Mouse (Mus musculus) forelimb bud, embryonic 11.5 days (tissue): Measurements from ENCODE around the gene Olfr9.
"Not testable (repeated sequence)": the region's sequence is repeated elsewhere in the genome, so short reads cannot be mapped to it uniquely, and the experiment has no call there.

Experiments used
- DNase-seq: peaks from one replicate; pipeline ENCODE4 v3.0.0-alpha.2; 2012; ENCODE audit warnings: low read depth, low spot score

Gene Olfr9

GRCm38 (mm10) chr10:128989131-128989530, at the start of gene Olfr9:
Olfr9 (plus strand) TSS chr10:128989431.
- not testable (repeated sequence) for DNase-seq

DNA sequence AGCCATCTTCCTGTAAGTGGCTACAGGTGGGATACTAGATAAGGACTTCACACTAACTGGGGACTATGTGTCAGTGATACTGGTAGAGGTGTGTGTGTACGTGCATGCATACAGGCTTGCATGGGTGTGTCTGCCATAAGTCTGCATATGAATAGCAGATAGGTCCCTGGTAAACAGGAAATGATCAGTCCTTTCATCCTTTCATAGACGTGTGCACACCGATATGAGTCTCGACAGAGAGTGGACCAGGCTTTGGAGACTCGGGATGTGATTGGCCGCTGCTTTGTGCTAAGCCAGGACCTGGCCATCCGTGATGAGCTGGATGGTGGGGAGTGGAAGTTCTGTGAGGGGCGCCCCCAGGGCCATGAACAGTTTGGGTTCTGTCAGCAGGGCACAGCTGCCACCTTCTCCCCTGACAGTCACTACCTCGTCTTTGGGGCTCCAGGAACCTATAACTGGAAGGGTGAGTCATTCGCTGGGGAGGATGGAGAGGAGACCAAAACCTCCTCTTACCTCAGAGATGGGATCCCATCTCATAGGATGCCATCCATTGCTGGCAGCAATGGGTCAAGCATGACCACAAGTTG, 48.7 kb upstream of the Olfr9 start:
- no peak for DNase-seq

GRCm38 (mm10) chr10:128945675-128946074, 43.6 kb upstream of the Olfr9 start:
- no peak for DNase-seq

DNA sequence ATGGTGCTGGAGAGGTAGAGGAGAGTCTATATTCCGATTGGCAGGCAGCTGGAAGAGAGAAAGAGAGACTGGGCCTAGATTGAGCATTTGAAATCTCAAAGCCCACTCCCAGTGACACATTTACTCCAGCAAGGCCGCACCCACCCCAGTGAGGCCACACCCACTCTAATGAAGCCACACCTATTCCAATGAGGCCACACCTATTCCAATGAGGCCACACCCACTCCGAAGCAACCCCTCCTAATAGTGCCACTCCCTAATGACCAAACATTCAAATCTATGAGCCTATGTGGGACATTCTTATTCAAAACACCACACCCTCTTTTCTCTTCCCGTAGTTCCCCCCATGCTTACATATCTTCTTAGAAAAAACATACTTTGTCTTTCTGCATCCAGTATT, 41.7 kb upstream of the Olfr9 start:
- DNase-seq: no peak

DNA sequence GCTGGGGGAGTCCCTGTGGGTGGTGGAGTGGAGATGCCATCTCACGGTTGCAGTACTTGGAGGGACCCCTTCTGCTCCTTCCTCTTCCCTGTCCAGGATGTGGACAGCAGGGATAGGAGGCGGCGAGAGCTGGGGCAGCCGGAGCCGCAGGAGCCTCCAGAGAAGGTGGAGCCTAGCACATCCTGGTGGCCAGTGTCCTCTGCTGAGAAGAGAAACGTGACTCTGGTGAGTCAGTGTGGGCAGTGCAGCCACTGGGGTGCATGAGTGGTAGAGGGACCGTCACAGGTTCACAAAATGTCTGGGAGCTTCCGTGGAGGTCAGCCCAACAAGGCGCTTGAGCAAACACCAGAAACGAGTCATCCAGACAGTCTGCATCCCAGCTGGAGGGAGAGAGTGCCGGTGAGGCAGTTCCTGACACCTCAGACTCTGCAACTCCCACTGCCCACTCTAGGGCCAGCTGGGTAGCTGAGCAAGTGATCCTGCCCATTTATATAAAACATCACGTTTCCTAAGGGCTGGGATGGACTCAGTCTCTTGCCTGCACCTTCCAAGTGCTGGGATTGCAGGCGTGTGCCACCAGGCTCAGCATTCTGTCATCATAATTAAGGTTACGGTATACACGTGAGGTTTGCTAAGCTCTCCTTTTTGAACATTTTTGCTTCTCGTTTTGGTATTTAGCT, 38.9 kb upstream of the Olfr9 start:
- DNase-seq: no peak

- DNase-seq: no peak
Measured at GRCm38 (mm10) chr10:128958340-128958739, 30.9 kb upstream of the Olfr9 start.

DNA sequence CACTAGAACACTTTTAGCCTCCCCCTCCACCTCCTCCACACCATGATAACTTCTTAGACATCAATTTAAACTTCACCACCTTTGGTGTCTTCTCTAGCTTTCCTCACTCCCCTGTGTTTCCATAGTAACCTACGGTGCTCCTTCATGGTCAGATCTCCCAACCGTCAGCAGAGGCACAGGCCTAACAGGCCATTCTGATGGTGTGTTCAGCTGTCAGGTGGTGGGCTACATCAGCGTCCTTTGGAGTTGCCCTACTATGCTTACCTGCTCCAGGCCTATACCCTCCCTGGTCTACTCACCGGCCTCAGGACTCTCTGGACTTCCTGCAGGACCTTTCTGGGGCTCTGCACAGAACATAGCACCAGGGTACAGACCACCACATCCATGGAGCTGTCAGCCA, 29.1 kb upstream of the Olfr9 start:
- no peak for DNase-seq

- no peak for DNase-seq
Measured at GRCm38 (mm10) chr10:128960590-128961584, 28.3 kb upstream of the Olfr9 start, which contains the start of gene Mettl7b. Mettl7b (minus strand) TSS chr10:128960988.

DNA sequence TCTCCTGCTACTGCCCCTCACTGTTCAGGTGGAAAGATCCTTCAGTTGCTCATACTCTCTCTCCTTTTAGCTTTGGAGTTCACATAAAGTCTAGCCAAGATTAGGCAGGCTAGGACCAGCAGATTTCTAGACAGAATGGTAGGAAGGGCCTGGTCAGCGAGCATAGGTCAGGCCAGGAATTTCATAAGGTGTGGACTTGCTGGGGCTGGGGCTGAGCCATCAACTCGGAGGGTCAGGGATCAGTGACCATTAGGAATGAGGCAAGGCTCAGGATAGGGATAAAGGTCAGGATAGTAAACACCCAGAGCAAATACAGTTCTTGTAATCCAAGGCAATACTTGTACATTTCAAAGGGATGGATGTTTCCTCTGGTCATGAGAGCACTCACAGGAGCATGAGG, 24.3 kb upstream of the Olfr9 start:
- DNase-seq: no peak

GRCm38 (mm10) chr10:128965871-128966270, 23.4 kb upstream of the Olfr9 start:
- no peak for DNase-seq

DNA sequence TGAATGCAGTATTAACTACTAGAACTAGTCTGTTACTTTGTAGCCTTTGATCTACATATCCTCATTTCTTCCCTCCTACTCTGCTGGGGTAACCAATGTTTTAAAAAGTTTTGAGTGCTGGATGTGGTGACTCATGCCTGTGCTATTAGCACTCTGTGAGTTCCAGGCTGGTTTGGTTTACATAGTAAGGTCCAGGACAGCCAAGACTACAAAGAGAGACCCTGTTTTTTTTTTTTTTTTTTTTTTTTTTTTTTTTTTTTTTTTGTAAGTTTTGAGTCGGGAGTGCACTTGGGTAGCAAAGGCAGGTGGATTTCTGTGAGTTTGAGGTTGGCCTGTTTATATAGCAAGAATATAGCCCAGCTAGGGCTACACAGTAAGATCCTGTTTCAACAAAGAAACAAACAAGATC, 20.9 kb upstream of the Olfr9 start:
- no peak for DNase-seq

- DNase-seq: no peak
Measured at GRCm38 (mm10) chr10:128970740-128971250, 18.4 kb upstream of the Olfr9 start.

- no peak for DNase-seq
Measured at GRCm38 (mm10) chr10:128972841-128973240, 16.4 kb upstream of the Olfr9 start.

DNA sequence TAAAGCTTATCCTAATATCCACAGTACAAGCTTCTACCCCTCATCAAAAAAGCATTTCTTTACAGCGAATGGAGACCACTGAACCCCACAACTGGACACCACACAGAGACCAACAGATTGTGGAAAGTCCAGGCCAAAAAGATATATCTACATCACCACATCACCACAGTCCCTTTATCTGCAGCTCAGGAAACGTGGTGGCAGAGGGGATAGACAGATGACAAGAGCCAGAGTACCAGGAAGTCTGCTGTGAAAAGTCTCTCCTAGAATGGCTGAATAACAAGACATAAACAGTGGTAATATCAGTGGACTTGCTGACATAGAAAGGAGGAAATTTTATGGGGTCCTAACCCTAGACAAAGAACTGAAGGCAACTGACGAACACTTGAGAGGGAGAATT, 12.8 kb upstream of the Olfr9 start:
- no peak for DNase-seq

- DNase-seq: peak; percentile 61
Measured at GRCm38 (mm10) chr10:128977522-128978114, 11.6 kb upstream of the Olfr9 start.

DNA sequence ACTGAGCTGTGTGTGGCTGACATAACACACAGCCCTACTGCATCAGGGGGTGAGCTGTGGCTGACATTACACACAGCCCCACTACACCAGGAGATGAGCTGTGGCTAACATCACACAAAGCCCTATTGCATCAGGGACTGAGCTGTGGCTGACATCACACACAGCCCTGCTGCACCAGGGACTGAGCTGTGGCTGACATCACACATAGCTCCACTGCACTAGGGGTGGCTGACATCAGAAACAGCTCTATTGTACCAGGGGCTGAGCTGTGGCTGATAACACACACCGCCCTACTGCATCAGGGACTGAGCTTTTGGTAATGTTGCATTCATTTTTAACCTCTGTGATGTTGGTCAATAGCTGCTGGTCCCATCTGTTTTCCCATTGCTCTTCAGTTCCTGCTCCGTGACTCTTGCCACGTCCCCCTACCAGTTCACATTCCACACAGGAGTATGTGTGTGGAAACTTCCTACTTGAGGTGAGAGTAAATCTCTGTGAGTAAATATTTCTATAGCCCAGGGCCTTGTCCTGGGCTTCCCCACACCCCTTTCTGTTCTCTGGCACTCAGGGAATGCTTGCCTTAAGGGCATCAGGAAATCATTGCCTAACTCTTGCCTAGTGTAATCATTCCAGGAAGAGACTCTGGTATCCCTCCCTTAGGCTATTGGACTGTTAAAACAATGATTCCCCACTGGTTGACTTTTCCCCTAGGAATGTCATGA, 8.4 kb upstream of the Olfr9 start:
- DNase-seq: peak; percentile 10

DNA sequence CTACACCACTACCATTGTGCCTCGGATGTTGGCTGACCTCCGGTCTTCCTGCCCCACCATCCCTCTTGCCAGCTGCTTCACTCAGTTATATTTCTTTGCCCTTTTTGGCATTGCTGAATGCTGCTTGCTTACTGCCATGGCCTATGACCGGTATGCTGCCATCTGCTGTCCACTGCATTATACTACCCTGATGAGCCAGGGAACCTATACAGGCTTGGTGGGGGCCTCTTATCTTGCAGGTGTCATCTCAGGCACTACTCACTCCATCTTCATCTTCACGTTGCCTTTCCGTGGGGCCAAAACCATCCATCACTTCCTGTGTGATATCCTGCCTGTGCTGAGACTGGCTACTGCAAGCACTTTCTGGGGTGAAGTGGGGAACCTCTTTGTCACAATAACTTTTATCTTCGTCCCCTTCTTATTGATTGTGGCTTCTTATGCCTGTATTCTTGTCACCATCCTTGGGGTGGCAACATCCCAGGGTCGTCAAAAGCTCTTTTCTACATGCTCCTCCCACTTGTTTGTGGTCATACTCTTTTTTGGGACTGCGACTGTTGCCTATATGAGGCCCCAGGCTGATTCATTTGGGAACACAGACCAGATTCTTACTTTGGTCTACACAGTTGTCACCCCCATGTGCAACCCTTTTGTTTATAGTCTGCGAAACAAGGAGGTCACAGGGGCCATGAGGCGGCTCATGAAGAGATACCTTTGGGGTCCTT, 1.1 kb downstream of the Olfr9 start:
- DNase-seq: not testable (repeated sequence)

- no peak for DNase-seq
Measured at GRCm38 (mm10) chr10:128990994-128991393, 1.8 kb downstream of the Olfr9 start.

DNA sequence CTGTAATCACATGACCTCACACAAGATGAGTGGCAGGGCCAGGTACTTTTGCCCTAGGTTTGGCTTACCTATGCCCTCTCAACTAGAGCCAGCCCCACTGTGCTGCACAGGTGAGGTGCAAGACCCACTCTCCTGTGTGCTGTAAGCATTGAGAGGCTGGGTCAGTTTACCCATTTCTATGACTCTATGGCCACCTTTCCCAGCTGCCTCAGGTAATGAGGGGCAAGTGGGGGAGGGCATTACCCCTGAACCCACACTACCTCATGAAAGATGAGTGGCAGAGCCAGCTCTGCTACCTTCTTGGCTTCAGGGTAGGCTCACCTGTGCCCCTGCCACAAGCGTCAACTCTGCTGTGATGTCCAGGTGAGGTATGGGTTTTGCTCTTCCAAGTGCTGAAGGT, 6.6 kb downstream of the Olfr9 start:
- no peak for DNase-seq

- DNase-seq: no peak
Measured at GRCm38 (mm10) chr10:128996523-128997040, 7.4 kb downstream of the Olfr9 start.
